Mouse (Mus musculus) limb, embryonic 14.5 days (tissue): ENCODE results near the gene Mcts2. TPM values are rescaled to one million over a fixed set of nuclear protein-coding genes. Genes with fewer than 3 reads are reported as not detected.

ENCODE experiments used
- ATAC-seq: fragments of 200-750 bp; cut with Nextera tagmentation; 2 replicates; pipeline ENCODE4 v1.8.0; 2017; ENCODE audit warnings: low read depth, moderate number of reproducible peaks, moderate TSS enrichment; ENCODE audit not compliant: low FRiP score
- DNase-seq: peaks from one replicate; pipeline ENCODE4 v3.0.0-alpha.2; 2015; ENCODE audit warnings: low spot score
- H3K27ac ChIP-seq: fragments of 300-500 bp; sonication (generic); replicated peaks from 2 replicates; pipeline ENCODE4 v1.5.1; 2014; ENCODE audit warnings: low read depth, mild to moderate bottlenecking, low read length, moderate library complexity, mixed read lengths
- H3K27me3 ChIP-seq: fragments of 300-500 bp; sonication (generic); 2 replicates; pipeline ENCODE4 v1.6.1; 2014; ENCODE audit warnings: low read length, mixed read lengths; ENCODE audit not compliant: control insufficient read depth, insufficient read depth
- H3K36me3 ChIP-seq: fragments of 300-500 bp; sonication (generic); 2 replicates; pipeline ENCODE4 v1.6.1; 2014; ENCODE audit warnings: mild to moderate bottlenecking, low read length, moderate library complexity, mixed read lengths; ENCODE audit not compliant: control insufficient read depth, insufficient read depth
- H3K4me1 ChIP-seq: fragments of 300-500 bp; sonication (generic); 2 replicates; pipeline ENCODE4 v1.6.1; 2014; ENCODE audit warnings: antibody characterized with exemption, low read length, mixed read lengths; ENCODE audit not compliant: control insufficient read depth, insufficient read depth
- H3K4me2 ChIP-seq: fragments of 300-500 bp; sonication (generic); replicated peaks from 2 replicates; pipeline ENCODE4 v1.6.1; 2014; ENCODE audit warnings: low read depth, mild to moderate bottlenecking, low read length, moderate library complexity; ENCODE audit not compliant: severe bottlenecking
- H3K4me3 ChIP-seq: fragments of 300-500 bp; sonication (generic); replicated peaks from 2 replicates; pipeline ENCODE4 v1.5.1; 2014; ENCODE audit warnings: low read length
- H3K9ac ChIP-seq: fragments of 300-500 bp; sonication (generic); 2 replicates; pipeline ENCODE4 v1.6.1; 2014; ENCODE audit warnings: mild to moderate bottlenecking, low read depth, low read length, moderate library complexity; ENCODE audit not compliant: severe bottlenecking
- H3K9me3 ChIP-seq: fragments of 300-500 bp; sonication (generic); 2 replicates; pipeline ENCODE4 v1.6.1; 2016; ENCODE audit warnings: low read length; ENCODE audit not compliant: control insufficient read depth
- POLR2A ChIP-seq: fragments of 200-500 bp; IDR thresholded peaks from 2 replicates; pipeline ENCODE4 v1.8.0; 2012; ENCODE audit warnings: inconsistent platforms, mild to moderate bottlenecking, moderate library complexity, borderline replicate concordance; ENCODE audit not compliant: insufficient read depth, insufficient read length; ENCODE audit errors: extremely low read depth
- WGBS: fragments of 180-500 bp; shearing (Covaris S2); extraction: QIAGEN DNeasy Blood & Tissue Kit; methylation state at CpG from one replicate; pipeline ENCODE4 v1.1.7; 2014; 5-methylcytosine and 5-hydroxymethylcytosine counted together
- polyA plus RNA-seq, 2 experiments: library from polyadenylated mRNA; depleted of rRNA in 1 of 2; stranded (reverse) in 1 of 2; unstranded in 1 of 2; fragments of >200 nt; fragmentation: Nextera tagmentation in 1 of 2; extraction: Ambion mirVana in 1 of 2; gene quantifications; 2 replicates each; pipeline versions ENCODE4 v1.2.1 to v1.2.3; 2012 to 2014

Gene Mcts2
- polyA plus RNA-seq, 2 experiments = 18.6 to 27.2 TPM

- Histone ChIP-seq H3K4me3 (no peak overlapping the region), H3K36me3 (no peaks in the 10 kb centered on the region), H3K9ac (no peak overlapping the region), H3K4me2 (no peak overlapping the region), H3K9me3 (no peaks in the 10 kb centered on the region), H3K27ac (no peak overlapping the region), H3K27me3 (no peaks in the 10 kb centered on the region), H3K4me1 (peaks cover 37% of the 10 kb centered on the region)
- no peak for DNase-seq
- no peak for TF ChIP-seq POLR2A
- 50% methylated on average over 15 of the region's 15 CpGs for WGBS
- ATAC-seq = no peak
Measured at GRCm38 (mm10) chr2:152725178-152725750, 38.4 kb downstream of the Mcts2 start.

GRCm38 (mm10) chr2:152726213-152726612 is 39.4 kb downstream of the Mcts2 start:
- Histone ChIP-seq H3K36me3 (no peaks in the 10 kb centered on the region), H3K9me3 (no peaks in the 10 kb centered on the region), H3K4me2 (no peak overlapping the region), H3K4me1 (peaks cover 39% of the 10 kb centered on the region), H3K9ac (no peak overlapping the region), H3K27ac (no peak overlapping the region), H3K4me3 (no peak overlapping the region), H3K27me3 (no peaks in the 10 kb centered on the region)
- DNase-seq (no peak), ATAC-seq (no peak)
- 66% methylated on average over 6 of the region's 6 CpGs for WGBS
- TF ChIP-seq POLR2A = no peak

GRCm38 (mm10) chr2:152726751-152727335 is 40.0 kb downstream of the Mcts2 start:
- 71% methylated on average over 6 of the region's 6 CpGs for WGBS
- no peak for TF ChIP-seq POLR2A
- Histone ChIP-seq H3K4me2 (no peak overlapping the region), H3K27ac (no peak overlapping the region), H3K4me1 (peaks cover 39% of the 10 kb centered on the region), H3K36me3 (no peaks in the 10 kb centered on the region), H3K4me3 (no peak overlapping the region), H3K9ac (no peak overlapping the region), H3K9me3 (no peaks in the 10 kb centered on the region), H3K27me3 (no peaks in the 10 kb centered on the region)
- ATAC-seq = no peak
- no peak for DNase-seq

GRCm38 (mm10) chr2:152727795-152728510 is 41.1 kb downstream of the Mcts2 start:
- H3K9ac ChIP-seq = no peak overlapping the region
- no peaks in the 10 kb centered on the region for H3K27me3 ChIP-seq
- H3K4me2 ChIP-seq = no peak overlapping the region
- H3K4me3 ChIP-seq = no peak overlapping the region
- no peaks in the 10 kb centered on the region for H3K36me3 ChIP-seq
- 79% methylated on average over 14 of the region's 14 CpGs for WGBS
- peak overlapping the region; percentile 62; the same call in 1 of the 2 replicates for H3K27ac ChIP-seq
- no peak for TF ChIP-seq POLR2A
- ATAC-seq (no peak), DNase-seq (no peak)
- H3K4me1 ChIP-seq = peaks cover 39% of the 10 kb centered on the region
- H3K9me3 ChIP-seq = no peaks in the 10 kb centered on the region

GRCm38 (mm10) chr2:152728594-152728993 is 41.8 kb downstream of the Mcts2 start:
- Histone ChIP-seq H3K9me3 (no peaks in the 10 kb centered on the region), H3K36me3 (no peaks in the 10 kb centered on the region), H3K9ac (no peak overlapping the region), H3K4me2 (no peak overlapping the region), H3K27ac (peak overlapping the region; percentile 90; the same call in 1 of the 2 replicates), H3K27me3 (no peaks in the 10 kb centered on the region), H3K4me3 (no peak overlapping the region), H3K4me1 (peaks cover 42% of the 10 kb centered on the region)
- WGBS = 81% methylated on average over 7 of the region's 7 CpGs
- ATAC-seq = no peak
- no peak for DNase-seq
- no peak for TF ChIP-seq POLR2A
